Mouse (Mus musculus): Measurements from ENCODE around the gene Tead2.

Tead2 gene

GRCm38 (mm10) chr7:45192585-45193310 is 22.8 kb upstream of the Tead2 start:
- DNase-seq: no peak

GRCm38 (mm10) chr7:45193406-45193805 is 22.1 kb upstream of the Tead2 start:
- no peak for DNase-seq

- DNase-seq: no peak
These were observed 21.4 kb upstream of the Tead2 start for GRCm38 (mm10) chr7:45193871-45194785.

GRCm38 (mm10) chr7:45195341-45196175 is 20.0 kb upstream of the Tead2 start:
- DNase-seq: no peak

- DNase-seq: no peak
These were observed 19.4 kb upstream of the Tead2 start for GRCm38 (mm10) chr7:45196176-45196535.

- no peak for DNase-seq
These were observed 18.6 kb upstream of the Tead2 start for GRCm38 (mm10) chr7:45196994-45197393.

GRCm38 (mm10) chr7:45198435-45198834 is 17.1 kb upstream of the Tead2 start:
- DNase-seq: peak; percentile 68 to 73

GRCm38 (mm10) chr7:45198961-45199360 is 16.6 kb upstream of the Tead2 start:
- no peak for DNase-seq

- no peak for DNase-seq
These were observed 12.9 kb upstream of the Tead2 start for GRCm38 (mm10) chr7:45202654-45203053.

GRCm38 (mm10) chr7:45204380-45205143 is 11.0 kb upstream of the Tead2 start, which contains the start of gene Ccdc155:
Gene Ccdc155, minus strand, starts transcription at chr7:45204892.
- DNase-seq: peak; percentile 85

- no peak for DNase-seq
These were observed 7.3 kb upstream of the Tead2 start for GRCm38 (mm10) chr7:45208260-45208659.

- no peak for DNase-seq
These were observed 4.5 kb upstream of the Tead2 start for GRCm38 (mm10) chr7:45211070-45211469.

GRCm38 (mm10) chr7:45211851-45212251 is 3.7 kb upstream of the Tead2 start, which contains the start of gene Dkkl1:
Gene Dkkl1, minus strand, starts transcription at chr7:45212147.
- DNase-seq: peak; percentile 58 to 60

- DNase-seq: no peak
These were observed 3.2 kb upstream of the Tead2 start for GRCm38 (mm10) chr7:45212356-45212755.

GRCm38 (mm10) chr7:45213708-45214107 is 1.8 kb upstream of the Tead2 start:
- DNase-seq: no peak

GRCm38 (mm10) chr7:45216442-45217183 is 1.1 kb downstream of the Tead2 start:
- no peak for DNase-seq

GRCm38 (mm10) chr7:45221680-45222079 is 6.1 kb downstream of the Tead2 start:
- DNase-seq: no peak

- DNase-seq: no peak
These were observed 9.3 kb downstream of the Tead2 start for GRCm38 (mm10) chr7:45224826-45225225.

- DNase-seq: no peak
These were observed 10.9 kb downstream of the Tead2 start for GRCm38 (mm10) chr7:45226421-45226820.

- no peak for DNase-seq
These were observed 13.0 kb downstream of the Tead2 start for GRCm38 (mm10) chr7:45228548-45228947.

- DNase-seq: no peak
These were observed 13.5 kb downstream of the Tead2 start for GRCm38 (mm10) chr7:45229046-45229445.
